Mouse (Mus musculus) spleen, adult 2 months (tissue): ENCODE results near the gene Aspscr1.

Experiments
- CTCF ChIP-seq: fragments of 200-500 bp; IDR thresholded peaks from 2 replicates; pipeline ENCODE4 v1.5.1; 2011; ENCODE audit warnings: mild to moderate bottlenecking, inconsistent platforms; ENCODE audit not compliant: insufficient read depth, insufficient read length, insufficient replicate concordance; ENCODE audit errors: extremely low read depth
- POLR2A ChIP-seq: fragments of 200-500 bp; IDR thresholded peaks from 2 replicates; pipeline ENCODE4 v1.6.1; 2011; ENCODE audit warnings: low read depth, low read length, inconsistent platforms

DNA sequence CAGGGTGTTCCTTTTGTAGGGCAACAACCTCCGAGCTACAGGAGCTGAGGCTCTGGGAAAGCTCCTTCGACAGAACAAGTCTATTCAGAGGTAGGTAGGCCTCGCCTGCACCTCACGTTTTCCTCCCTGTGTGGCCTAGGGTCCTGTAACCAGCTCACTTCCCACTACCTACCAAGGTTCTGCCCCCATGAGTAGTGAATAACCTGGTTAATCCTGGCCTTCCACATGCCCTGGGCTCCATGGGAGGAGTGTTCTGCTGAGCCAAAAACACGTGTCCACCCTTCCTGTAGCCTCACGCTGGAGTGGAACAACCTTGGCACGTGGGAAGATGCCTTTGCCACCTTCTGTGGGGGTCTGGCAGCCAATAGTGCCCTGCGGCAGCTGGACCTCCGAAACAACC, 42.4 kb downstream of the Aspscr1 start:
- TF ChIP-seq CTCF: no peak
- no peak for TF ChIP-seq POLR2A
